Mouse (Mus musculus): Measurements from ENCODE around the gene Ankrd2. TPM values are rescaled to one million over a fixed set of nuclear protein-coding genes. Genes with fewer than 3 reads are reported as not detected.

Gene Ankrd2
- polyA plus RNA-seq, 1 experiment from 2014 or later: 0.94 TPM

DNA sequence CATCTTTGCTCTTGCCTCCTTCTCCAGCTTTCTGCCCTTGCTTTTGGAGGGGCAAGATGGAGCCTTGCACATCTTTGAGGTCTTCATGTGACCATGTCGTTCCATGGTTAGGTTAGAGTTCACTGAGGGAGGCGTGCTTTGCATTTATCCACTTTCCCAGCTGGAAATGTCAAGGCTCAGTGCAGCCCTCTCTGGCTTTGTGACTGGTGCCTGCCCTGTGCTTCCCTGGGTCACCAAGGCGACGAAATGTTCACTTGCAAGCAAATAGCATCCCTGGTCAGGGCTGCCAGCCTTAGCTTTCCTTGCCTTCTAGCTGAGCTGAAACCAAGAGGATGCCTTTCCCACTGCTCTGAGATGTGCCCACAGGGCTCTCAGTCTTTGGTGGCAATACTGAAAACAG lies 25.4 kb upstream of the Ankrd2 start:
- Histone ChIP-seq H3K9me3 (replicated peaks; ENCODE audit: control insufficient read depth, low read length, poor library complexity, severe bottlenecking) (no peaks in the 10 kb centered on the region), H3K4me1 (ENCODE audit: control insufficient read depth, insufficient read depth, low read length) (no peaks in the 10 kb centered on the region), H3K4me2 (ENCODE audit: low read length) (no peak overlapping the region), H3K27me3 (ENCODE audit: control insufficient read depth, insufficient read depth, low read depth, low read length) (no peaks in the 10 kb centered on the region), H3K36me3 (ENCODE audit: control insufficient read depth, insufficient read depth, low read length) (no peaks in the 10 kb centered on the region), H3K9ac (ENCODE audit: low read depth, low read length) (no peak overlapping the region), H3K27ac (ENCODE audit: low read length) (no peak overlapping the region), H3K4me3 (ENCODE audit: low read depth, low read length) (no peak overlapping the region)
- WGBS: 39% methylated on average over 4 of the region's 4 CpGs
- ATAC-seq: no peak

DNA sequence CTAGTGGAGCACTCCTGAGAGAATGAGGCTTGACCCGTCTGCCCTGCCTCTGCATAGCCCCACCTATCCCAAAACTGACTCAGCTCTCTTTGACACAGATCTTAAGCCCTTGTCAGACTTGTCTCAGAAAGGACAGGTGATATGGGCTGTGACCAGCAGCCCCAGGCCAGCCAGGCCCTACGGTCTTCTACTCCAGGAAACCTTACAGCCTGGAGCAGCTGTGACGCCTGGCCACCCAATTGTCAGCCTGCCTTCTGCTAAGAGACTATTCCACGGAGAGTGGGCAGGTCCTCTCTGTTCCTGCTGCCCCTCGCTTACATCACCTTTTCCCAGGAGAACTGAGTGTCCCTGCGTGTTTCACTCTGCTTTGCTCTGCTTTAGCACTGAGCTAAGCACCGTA lies 24.7 kb upstream of the Ankrd2 start:
- Histone ChIP-seq H3K4me2 (ENCODE audit: low read length) (no peak overlapping the region), H3K4me3 (ENCODE audit: low read depth, low read length) (no peak overlapping the region), H3K27me3 (ENCODE audit: control insufficient read depth, insufficient read depth, low read depth, low read length) (no peaks in the 10 kb centered on the region), H3K4me1 (ENCODE audit: control insufficient read depth, insufficient read depth, low read length) (no peaks in the 10 kb centered on the region), H3K9me3 (replicated peaks; ENCODE audit: control insufficient read depth, low read length, poor library complexity, severe bottlenecking) (no peaks in the 10 kb centered on the region), H3K27ac (ENCODE audit: low read length) (no peak overlapping the region), H3K36me3 (ENCODE audit: control insufficient read depth, insufficient read depth, low read length) (no peaks in the 10 kb centered on the region), H3K9ac (ENCODE audit: low read depth, low read length) (no peak overlapping the region)
- no peak for ATAC-seq
- WGBS: 83% methylated on average over 7 of the region's 7 CpGs

DNA sequence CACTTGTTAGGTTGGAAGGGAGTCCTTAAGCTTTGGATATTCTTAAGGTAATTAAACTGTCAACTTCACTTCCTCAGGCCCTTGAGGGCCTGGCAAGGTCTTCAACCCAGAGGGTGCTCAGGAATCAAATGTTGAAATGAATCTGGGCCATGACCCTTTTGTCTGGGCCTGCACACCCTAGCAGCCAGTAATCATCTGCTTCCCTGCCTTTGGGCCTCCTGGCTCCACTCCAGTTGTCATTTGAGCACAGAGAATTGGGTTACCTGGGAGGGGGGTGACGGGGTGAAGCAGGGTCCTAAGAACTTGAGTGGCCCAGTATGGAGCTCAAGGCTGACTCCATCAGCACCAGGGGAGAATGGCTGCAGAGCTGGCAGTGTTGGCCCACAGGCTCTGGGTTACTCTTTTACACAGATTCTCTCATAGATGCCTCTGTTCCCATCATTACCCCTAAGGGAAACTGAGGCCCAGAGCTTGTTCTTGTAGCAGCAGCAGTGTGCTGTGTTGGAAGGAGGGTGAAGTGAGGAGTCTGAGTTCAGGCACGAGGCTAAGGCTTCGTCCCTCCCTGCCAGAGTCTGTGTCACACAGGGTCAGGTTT lies 21.5 kb upstream of the Ankrd2 start:
- H3K4me1 ChIP-seq (ENCODE audit: control insufficient read depth, insufficient read depth, low read length): no peaks in the 10 kb centered on the region
- H3K9me3 ChIP-seq (replicated peaks; ENCODE audit: control insufficient read depth, low read length, poor library complexity, severe bottlenecking): no peaks in the 10 kb centered on the region
- no peaks in the 10 kb centered on the region for H3K36me3 ChIP-seq (ENCODE audit: control insufficient read depth, insufficient read depth, low read length)
- no peak overlapping the region for H3K4me2 ChIP-seq (ENCODE audit: low read length)
- 76% methylated on average over 3 of the region's 3 CpGs for WGBS
- H3K4me3 ChIP-seq (ENCODE audit: low read depth, low read length): no peak overlapping the region
- no peak overlapping the region for H3K9ac ChIP-seq (ENCODE audit: low read depth, low read length)
- no peak overlapping the region for H3K27ac ChIP-seq (ENCODE audit: low read length)
- no peak for ATAC-seq
- H3K27me3 ChIP-seq (ENCODE audit: control insufficient read depth, insufficient read depth, low read depth, low read length): no peaks in the 10 kb centered on the region

DNA sequence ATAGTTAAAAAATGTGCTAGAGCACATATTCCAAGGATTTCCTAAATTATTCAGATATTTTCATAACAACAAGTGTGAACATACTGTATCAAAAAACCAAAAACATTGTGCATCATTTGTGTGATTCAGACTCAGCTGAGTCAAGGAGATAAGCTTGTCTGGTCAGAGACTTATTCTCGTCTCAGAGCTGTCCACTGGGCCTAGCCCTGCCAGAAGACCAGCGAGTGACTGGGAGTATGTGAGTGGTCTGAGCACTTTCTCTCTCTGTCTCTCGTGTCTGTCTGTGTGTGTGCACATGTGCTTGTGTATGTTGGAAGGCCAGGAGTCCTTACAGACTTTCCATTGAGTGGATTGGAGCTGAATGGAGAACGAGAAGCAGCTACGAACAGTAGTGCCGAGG lies 20.8 kb upstream of the Ankrd2 start:
- H3K4me2 ChIP-seq (ENCODE audit: low read length): no peak overlapping the region
- H3K36me3 ChIP-seq (ENCODE audit: control insufficient read depth, insufficient read depth, low read length): no peaks in the 10 kb centered on the region
- no peak for ATAC-seq
- no peaks in the 10 kb centered on the region for H3K9me3 ChIP-seq (replicated peaks; ENCODE audit: control insufficient read depth, low read length, poor library complexity, severe bottlenecking)
- H3K4me3 ChIP-seq (ENCODE audit: low read depth, low read length): no peak overlapping the region
- H3K9ac ChIP-seq (ENCODE audit: low read depth, low read length): no peak overlapping the region
- no peaks in the 10 kb centered on the region for H3K4me1 ChIP-seq (ENCODE audit: control insufficient read depth, insufficient read depth, low read length)
- H3K27me3 ChIP-seq (ENCODE audit: control insufficient read depth, insufficient read depth, low read depth, low read length): no peaks in the 10 kb centered on the region
- no peak overlapping the region for H3K27ac ChIP-seq (ENCODE audit: low read length)
- WGBS: 79% methylated on average over 6 of the region's 6 CpGs

DNA sequence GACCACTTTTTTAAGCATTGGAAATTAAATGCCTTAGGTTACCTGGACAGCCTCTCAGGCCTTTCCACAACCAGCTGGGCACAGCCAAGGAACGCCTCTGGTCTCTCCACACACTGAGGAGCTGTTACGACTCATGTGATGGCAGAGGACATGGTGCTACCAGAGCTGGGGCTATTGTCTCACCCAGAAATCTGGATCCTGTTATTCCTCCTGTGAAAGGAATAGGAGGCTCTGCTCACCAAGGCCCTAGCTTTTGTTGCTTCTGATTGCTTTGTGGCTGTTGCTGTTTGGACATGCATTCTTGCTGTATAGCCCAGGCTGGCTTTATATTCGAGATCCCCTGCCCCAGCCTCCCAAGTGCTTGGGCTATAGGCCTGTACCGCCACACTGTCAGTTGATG lies 19.5 kb upstream of the Ankrd2 start:
- WGBS: 70% methylated on average over 4 of the region's 4 CpGs
- H3K27ac ChIP-seq (ENCODE audit: low read length): 0 out of 2 replicates have a peak overlapping the region, but pooled peaks have one; percentile 28
- H3K9ac ChIP-seq (ENCODE audit: low read depth, low read length): no peak overlapping the region
- no peak for ATAC-seq
- H3K9me3 ChIP-seq (replicated peaks; ENCODE audit: control insufficient read depth, low read length, poor library complexity, severe bottlenecking): no peaks in the 10 kb centered on the region
- H3K4me3 ChIP-seq (ENCODE audit: low read depth, low read length): no peak overlapping the region
- H3K36me3 ChIP-seq (ENCODE audit: control insufficient read depth, insufficient read depth, low read length): no peaks in the 10 kb centered on the region
- no peaks in the 10 kb centered on the region for H3K4me1 ChIP-seq (ENCODE audit: control insufficient read depth, insufficient read depth, low read length)
- no peaks in the 10 kb centered on the region for H3K27me3 ChIP-seq (ENCODE audit: control insufficient read depth, insufficient read depth, low read depth, low read length)
- no peak overlapping the region for H3K4me2 ChIP-seq (ENCODE audit: low read length)

DNA sequence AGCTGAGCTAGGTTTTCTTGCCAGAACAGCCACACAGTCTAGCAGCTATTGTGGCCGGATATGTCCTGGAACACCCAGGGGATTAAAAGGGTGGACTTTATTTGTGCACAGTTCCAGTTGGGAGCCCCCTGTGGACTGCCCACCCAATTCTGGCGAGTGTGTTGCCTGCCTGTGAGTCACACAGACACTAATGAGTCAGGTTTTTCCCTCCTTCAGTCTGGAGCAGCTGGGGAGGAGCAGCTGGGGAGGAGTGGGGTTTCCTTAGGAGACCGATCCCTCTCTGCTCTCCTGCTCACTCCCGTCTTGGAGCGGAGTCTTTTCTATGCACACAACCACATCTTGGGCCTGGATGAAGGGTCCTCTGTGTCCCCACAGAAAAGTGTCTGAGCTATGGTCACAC lies 19.0 kb upstream of the Ankrd2 start:
- no peaks in the 10 kb centered on the region for H3K9me3 ChIP-seq (replicated peaks; ENCODE audit: control insufficient read depth, low read length, poor library complexity, severe bottlenecking)
- H3K4me3 ChIP-seq (ENCODE audit: low read depth, low read length): no peak overlapping the region
- WGBS: 60% methylated on average over 5 of the region's 5 CpGs
- no peaks in the 10 kb centered on the region for H3K36me3 ChIP-seq (ENCODE audit: control insufficient read depth, insufficient read depth, low read length)
- no peak overlapping the region for H3K9ac ChIP-seq (ENCODE audit: low read depth, low read length)
- H3K4me2 ChIP-seq (ENCODE audit: low read length): no peak overlapping the region
- no peak for ATAC-seq
- no peaks in the 10 kb centered on the region for H3K27me3 ChIP-seq (ENCODE audit: control insufficient read depth, insufficient read depth, low read depth, low read length)
- peak overlapping the region; percentile 5; the same call in 1 of the 2 replicates for H3K27ac ChIP-seq (ENCODE audit: low read length)
- H3K4me1 ChIP-seq (ENCODE audit: control insufficient read depth, insufficient read depth, low read length): no peaks in the 10 kb centered on the region

DNA sequence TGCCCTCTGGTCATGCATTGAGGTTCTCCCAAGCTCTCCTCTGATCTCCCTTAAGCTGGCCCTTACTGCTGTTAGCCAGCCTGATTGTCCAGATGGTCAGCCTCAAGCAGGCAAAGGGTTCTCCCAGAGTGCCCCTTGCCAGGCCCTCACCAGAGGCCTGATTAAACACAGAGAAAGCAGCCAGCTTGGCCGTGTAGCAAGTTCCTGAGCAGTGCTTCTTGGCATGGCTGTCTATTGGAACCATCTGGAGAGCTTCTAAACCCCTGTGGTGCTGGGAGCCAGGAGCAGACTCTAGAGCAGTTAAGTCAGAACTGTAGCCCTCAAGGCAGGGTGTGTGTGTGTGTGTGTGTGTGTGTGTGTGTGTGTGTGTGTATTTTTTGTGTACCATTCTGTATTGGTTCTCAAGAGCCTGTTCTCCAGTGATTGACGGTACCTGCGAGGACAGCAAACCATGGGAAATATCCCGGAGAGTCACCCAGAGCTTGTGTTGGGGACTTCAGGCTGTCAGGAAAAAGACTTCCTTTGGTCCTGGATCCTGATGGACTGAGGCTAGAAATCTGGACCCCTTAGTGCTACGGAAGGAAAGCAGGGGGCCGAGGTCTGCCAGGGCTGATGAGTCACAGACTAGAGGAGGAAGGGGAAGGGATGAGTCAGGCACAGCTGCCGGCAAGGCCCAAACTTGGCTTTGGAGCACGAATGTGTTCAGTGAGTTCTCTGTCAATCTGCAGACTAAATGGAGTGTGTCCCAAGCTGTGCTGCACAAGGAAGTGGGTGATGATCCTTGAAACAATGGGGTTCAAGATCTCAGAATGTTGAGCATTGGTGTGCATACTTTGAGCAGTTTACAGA lies 18.2 kb upstream of the Ankrd2 start:
- ATAC-seq: no peak
- Histone ChIP-seq H3K27me3 (ENCODE audit: control insufficient read depth, insufficient read depth, low read depth, low read length) (no peaks in the 10 kb centered on the region), H3K4me3 (ENCODE audit: low read depth, low read length) (no peak overlapping the region), H3K4me1 (ENCODE audit: control insufficient read depth, insufficient read depth, low read length) (no peaks in the 10 kb centered on the region), H3K9me3 (replicated peaks; ENCODE audit: control insufficient read depth, low read length, poor library complexity, severe bottlenecking) (no peaks in the 10 kb centered on the region), H3K27ac (ENCODE audit: low read length) (peak overlapping the region; percentile 5; the same call in 1 of the 2 replicates), H3K4me2 (ENCODE audit: low read length) (no peak overlapping the region), H3K36me3 (ENCODE audit: control insufficient read depth, insufficient read depth, low read length) (no peaks in the 10 kb centered on the region), H3K9ac (ENCODE audit: low read depth, low read length) (no peak overlapping the region)
- WGBS: 83% methylated on average over 8 of the region's 8 CpGs

DNA sequence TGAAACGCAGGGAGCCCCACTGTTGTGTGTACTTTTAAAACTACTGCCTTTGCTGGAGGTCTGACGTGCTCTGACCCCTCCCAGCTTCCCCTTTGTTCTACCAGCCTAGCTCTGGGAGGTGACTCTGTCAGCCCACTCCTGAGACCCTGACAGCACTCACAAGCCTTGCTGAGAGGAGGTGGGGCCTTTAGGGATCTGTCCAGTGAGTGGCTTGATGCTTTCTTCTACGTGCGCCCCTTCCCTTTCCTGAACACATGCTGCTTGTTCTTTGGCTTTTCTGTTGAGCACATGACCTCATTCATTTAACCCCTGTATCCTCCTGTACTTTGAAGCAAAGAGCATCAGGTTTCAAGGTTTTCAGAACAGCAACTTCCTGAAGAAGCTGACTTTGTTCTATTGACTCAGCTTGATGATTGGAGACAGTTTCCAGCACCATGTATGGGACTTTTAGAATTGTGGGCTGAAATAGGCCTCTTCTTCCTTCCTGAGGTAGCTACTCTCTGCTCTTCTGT lies 16.7 kb upstream of the Ankrd2 start:
- Histone ChIP-seq H3K27me3 (ENCODE audit: control insufficient read depth, insufficient read depth, low read depth, low read length) (no peaks in the 10 kb centered on the region), H3K4me2 (ENCODE audit: low read length) (no peak overlapping the region), H3K9ac (ENCODE audit: low read depth, low read length) (no peak overlapping the region), H3K9me3 (replicated peaks; ENCODE audit: control insufficient read depth, low read length, poor library complexity, severe bottlenecking) (no peaks in the 10 kb centered on the region), H3K36me3 (ENCODE audit: control insufficient read depth, insufficient read depth, low read length) (no peaks in the 10 kb centered on the region), H3K27ac (ENCODE audit: low read length) (no peak overlapping the region), H3K4me3 (ENCODE audit: low read depth, low read length) (no peak overlapping the region), H3K4me1 (ENCODE audit: control insufficient read depth, insufficient read depth, low read length) (no peaks in the 10 kb centered on the region)
- WGBS: 37% methylated on average over 4 of the region's 4 CpGs
- ATAC-seq: no peak
